Mouse (Mus musculus) leukemia stem cell, adult 10-12 weeks (primary cell): ENCODE data around the gene Plgrkt. TPM values are rescaled to one million over a fixed set of nuclear protein-coding genes. Genes with fewer than 3 reads are reported as not detected.

Source experiments
- polyA plus RNA-seq: library from polyadenylated mRNA; stranded (reverse); fragments of >175 nt; gene quantifications from 2 replicates; pipeline ENCODE4 v1.2.3, GENCODE M21; 2012; ENCODE audit warnings: low replicate concordance

Gene Plgrkt
- 24.9 and 40.1 TPM in 2 replicates for polyA plus RNA-seq

GRCm38 (mm10) chr19:29366969-29367622 is at the start of gene Plgrkt, which contains the start of gene Cd274:
Plgrkt (minus strand) TSS chr19:29367390.
Cd274 (plus strand) TSS chr19:29367455.

GRCm38 (mm10) chr19:29410619-29411018 is 43.4 kb upstream of the Plgrkt start, which contains the start of gene Pdcd1lg2:
Pdcd1lg2 (plus strand) TSS chr19:29410919.

DNA sequence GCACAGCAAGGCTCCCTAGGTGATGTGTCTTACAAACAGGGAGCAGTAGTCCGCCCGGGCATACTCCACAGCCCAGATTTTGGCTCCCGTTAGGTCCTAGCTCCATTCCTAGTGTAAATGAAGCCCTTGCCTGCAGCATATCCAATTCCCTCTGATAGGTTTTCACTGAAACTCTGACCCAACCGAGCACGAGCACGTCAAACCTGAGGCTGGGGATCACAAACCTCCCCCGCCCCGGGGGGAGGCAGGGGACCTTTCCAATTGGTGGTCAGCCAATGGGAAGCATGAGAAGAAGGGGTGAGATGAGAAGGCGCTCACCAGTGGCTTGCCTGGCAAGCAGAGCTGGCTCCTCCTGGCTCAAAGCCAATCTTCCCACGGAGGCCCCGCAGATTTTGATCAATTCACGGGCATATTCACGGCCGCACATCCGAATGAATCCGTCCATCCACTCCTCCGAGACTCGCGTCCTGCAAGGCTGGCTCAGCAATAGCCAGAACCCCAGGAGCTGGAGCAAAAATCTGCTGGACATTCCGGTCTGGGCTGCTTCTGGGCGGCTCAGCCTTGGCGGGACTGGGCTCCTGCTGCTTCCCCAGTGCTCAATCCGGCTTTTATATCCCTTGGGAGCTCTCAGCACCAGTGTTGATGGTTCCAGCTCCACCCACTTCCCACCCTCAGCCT is 33.0 kb downstream of the Plgrkt start, which contains the start of gene Rln1:
Gene Rln1 (minus strand): TSS at position 603 of the 678 bp plus-strand sequence.

GRCm38 (mm10) chr19:29325053-29325851 is 41.9 kb downstream of the Plgrkt start, which contains the start of gene Insl6:
Insl6 (minus strand) TSS chr19:29325356.

Other genes with a start within 250 kb of the Plgrkt start
- gene Jak2, start 115.6 kb downstream of the Plgrkt start, polyA plus RNA-seq: 4.2 and 5.5 TPM in 2 replicates
- gene Insl6, start 42.0 kb downstream of the Plgrkt start, polyA plus RNA-seq: not detected in 2 replicates
- gene Rln1, start 32.7 kb downstream of the Plgrkt start, polyA plus RNA-seq: not detected in 2 replicates
- gene Cd274, start 65 bp upstream of the Plgrkt start, polyA plus RNA-seq: 0.27 and 0.65 TPM in 2 replicates
- gene Pdcd1lg2, start 43.5 kb upstream of the Plgrkt start, polyA plus RNA-seq: 0.14 TPM in 1 of 2 replicates, not detected in the other
- 5.3 and 9.1 TPM in 2 replicates for gene Ric1, start 154.9 kb upstream of the Plgrkt start, polyA plus RNA-seq